Mouse (Mus musculus): ENCODE measurements around the gene Psmb5.

DNA sequence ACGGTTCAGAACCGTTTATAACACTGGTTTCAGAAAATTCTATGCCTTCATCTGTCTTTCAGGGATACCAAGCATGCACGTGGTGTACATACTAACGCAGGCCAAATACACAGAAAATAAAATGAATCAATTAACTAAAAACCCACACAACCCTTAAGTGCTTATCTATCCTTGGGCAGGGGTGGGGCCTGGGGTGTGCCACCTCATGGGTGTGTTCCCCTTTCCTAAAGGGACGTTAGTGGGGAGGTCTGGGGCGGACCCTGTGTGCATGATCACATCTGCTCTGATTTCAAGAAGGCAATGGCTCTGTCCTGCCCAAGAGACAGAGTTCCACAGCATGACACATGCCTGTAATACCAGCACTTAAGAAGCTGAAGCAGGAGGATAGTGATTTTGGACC is 5.5 kb upstream of the Psmb5 start:
- no peak for TF ChIP-seq CTCF (conservative IDR thresholded peaks at IDR 0.05; ENCODE audit: low read length)
- TF ChIP-seq NANOG (IDR thresholded peaks at IDR 0.05; ENCODE audit: borderline replicate concordance, low read length), result no peak
- TF ChIP-seq POU5F1 (IDR thresholded peaks at IDR 0.05; ENCODE audit: borderline replicate concordance, low read length), result no peak

Data from E14TG2a.4 (cell line).